Mouse (Mus musculus) CH12.LX (cell line): ENCODE data around the gene Ssbp3. TPM values are rescaled to one million over a fixed set of nuclear protein-coding genes. Genes with fewer than 3 reads are reported as not detected.

ENCODE experiments used
- DNase-seq: peaks from one replicate; pipeline ENCODE4 v3.0.0-alpha.2; 2013; ENCODE audit errors: extremely low read depth
- H3K27ac ChIP-seq: 2 replicates; pipeline ENCODE4 v1.5.1; 2012; ENCODE audit warnings: low read depth, mild to moderate bottlenecking, control low read depth, moderate library complexity; ENCODE audit not compliant: insufficient read depth
- H3K27me3 ChIP-seq: replicated peaks from 2 replicates; pipeline ENCODE3; 2012; ENCODE audit warnings: inconsistent platforms
- H3K36me3 ChIP-seq, 2 experiments: replicated peaks in 1 of 2; 2 replicates each; pipeline versions ENCODE3 to v1.6.1; 2012; ENCODE audit warnings: inconsistent platforms in 1 of 2, low read length in 1 of 2, mild to moderate bottlenecking in 1 of 2, mixed read lengths in 1 of 2, moderate library complexity in 1 of 2; ENCODE audit not compliant: control insufficient read depth in 1 of 2, insufficient read depth in 1 of 2
- H3K4me1 ChIP-seq, 2 experiments: 2 replicates each; pipeline ENCODE4 v1.6.1; 2012; ENCODE audit warnings: inconsistent platforms in 1 of 2, moderate library complexity in 1 of 2; ENCODE audit not compliant: insufficient read depth in 2 of 2, control insufficient read depth in 1 of 2
- H3K4me2 ChIP-seq: 2 replicates; pipeline ENCODE4 v1.6.1; 2012; ENCODE audit warnings: low read depth, mild to moderate bottlenecking, control low read depth; ENCODE audit not compliant: poor library complexity, insufficient read depth, severe bottlenecking
- H3K4me3 ChIP-seq, 3 experiments: fragments of 150-350 bp in 1 of 3; sonication (generic) in 1 of 3; replicated peaks in 1 of 3; 2 replicates each; pipeline versions ENCODE3 to v1.5.1; 2011 to 2012; ENCODE audit warnings: low read depth in 2 of 3, low read length in 2 of 3, mild to moderate bottlenecking in 2 of 3, moderate library complexity in 2 of 3, control low read depth in 1 of 3, improper control_type of control experiment in 1 of 3, inconsistent platforms in 1 of 3, mixed read lengths in 1 of 3; ENCODE audit not compliant: poor library complexity in 1 of 3
- H3K79me2 ChIP-seq: replicated peaks from 2 replicates; pipeline ENCODE4 v1.6.1; 2012; ENCODE audit warnings: mild to moderate bottlenecking, moderate library complexity; ENCODE audit not compliant: control insufficient read depth, poor library complexity, insufficient read depth, severe bottlenecking; ENCODE audit errors: extremely low read depth
- H3K9ac ChIP-seq: 2 replicates; pipeline ENCODE4 v1.6.1; 2012; ENCODE audit warnings: low read depth, mild to moderate bottlenecking, control low read depth, moderate library complexity; ENCODE audit not compliant: insufficient read depth
- H3K9me3 ChIP-seq: replicated peaks from 2 replicates; pipeline ENCODE3; 2012; ENCODE audit warnings: low read length, inconsistent platforms, mixed read lengths
- CHD1 ChIP-seq: IDR thresholded peaks from 2 replicates; pipeline ENCODE4 v1.6.1; 2012; ENCODE audit warnings: low read depth, low read length, improper control_type of control experiment, inconsistent platforms
- CHD2 ChIP-seq: IDR thresholded peaks from 2 replicates; pipeline ENCODE4 v1.6.1; 2011; ENCODE audit warnings: low read length, improper control_type of control experiment
- CTCF ChIP-seq, 2 experiments: IDR thresholded peaks in 1 of 2; conservative IDR thresholded peaks in 1 of 2; 2 replicates each; pipeline ENCODE4 v1.5.1; 2011 to 2012; ENCODE audit warnings: low read depth in 2 of 2, low read length in 2 of 2, improper control_type of control experiment in 1 of 2, inconsistent platforms in 1 of 2, mild to moderate bottlenecking in 1 of 2, moderate library complexity in 1 of 2
- IRF4 ChIP-seq: IDR thresholded peaks from 2 replicates; pipeline ENCODE4 v1.6.1; 2014; ENCODE audit warnings: low read depth, mild to moderate bottlenecking, inconsistent platforms, low read length, improper control_type of control experiment
- MAZ ChIP-seq: IDR thresholded peaks from 2 replicates; pipeline ENCODE4 v1.6.1; 2012; ENCODE audit warnings: low read depth, mild to moderate bottlenecking, inconsistent platforms, low read length, improper control_type of control experiment, moderate library complexity
- MYC ChIP-seq: IDR thresholded peaks from 2 replicates; pipeline ENCODE4 v1.6.1; 2011; ENCODE audit warnings: low read depth, mild to moderate bottlenecking, improper control_type of control experiment, low read length
- NELFE ChIP-seq: IDR thresholded peaks from 2 replicates; pipeline ENCODE4 v1.6.1; 2011; ENCODE audit warnings: low read depth, low read length, improper control_type of control experiment
- PAX5 ChIP-seq: IDR thresholded peaks from 2 replicates; pipeline ENCODE4 v1.6.1; 2012; ENCODE audit warnings: low read length, inconsistent platforms, mixed read lengths
- RAD21 ChIP-seq: IDR thresholded peaks from 2 replicates; pipeline ENCODE4 v1.6.1; 2011; ENCODE audit warnings: low read depth, mild to moderate bottlenecking, low read length, improper control_type of control experiment, moderate library complexity
- SMC3 ChIP-seq: IDR thresholded peaks from 2 replicates; pipeline ENCODE4 v1.6.1; 2011; ENCODE audit warnings: low read depth, low read length, improper control_type of control experiment
- TBP ChIP-seq: conservative IDR thresholded peaks from 2 replicates; pipeline ENCODE4 v1.6.1; 2011; ENCODE audit warnings: low read depth, low read length, improper control_type of control experiment
- UBTF ChIP-seq: IDR thresholded peaks from 2 replicates; pipeline ENCODE4 v1.6.1; 2012; ENCODE audit warnings: low read depth, mild to moderate bottlenecking, inconsistent platforms, low read length, improper control_type of control experiment, moderate library complexity
- USF1 ChIP-seq: IDR thresholded peaks from 2 replicates; pipeline ENCODE4 v1.6.1; 2014; ENCODE audit warnings: low read depth, mild to moderate bottlenecking, inconsistent platforms, low read length, improper control_type of control experiment
- USF2 ChIP-seq: conservative IDR thresholded peaks from 2 replicates; pipeline ENCODE4 v1.6.1; 2011; ENCODE audit warnings: low read depth, low read length, improper control_type of control experiment
- ZC3H11A ChIP-seq: IDR thresholded peaks from 2 replicates; pipeline ENCODE4 v1.6.1; 2012; ENCODE audit warnings: low read depth, mild to moderate bottlenecking, inconsistent platforms, low read length, improper control_type of control experiment
- ZKSCAN1 ChIP-seq: IDR thresholded peaks from 2 replicates; pipeline ENCODE4 v1.6.1; 2012; ENCODE audit warnings: low read depth, inconsistent platforms, low read length, improper control_type of control experiment, borderline replicate concordance
- ZNF384 ChIP-seq: IDR thresholded peaks from 2 replicates; pipeline ENCODE4 v1.6.1; 2012; ENCODE audit warnings: low read depth, low read length, improper control_type of control experiment, inconsistent platforms
- dilution Hi-C: fragments of 300-500 bp; cut with MboI; formaldehyde crosslinking; loops from 2 replicates; pipeline ENCODE4 v1.14.3; 2020; ENCODE audit warnings: low sequenced_read_pairs; ENCODE audit not compliant: extremely low pct_unique_long_range_greater_than_20kb, extremely low pct_ligation_motif_present
- in situ Hi-C: fragments of 300-500 bp; cut with MboI; formaldehyde crosslinking; loops from 3 replicates; pipeline ENCODE4 v1.14.3; 2019; ENCODE audit warnings: low sequenced_read_pairs, low pct_ligation_motif_present, low pct_unique_long_range_greater_than_20kb, mixed read lengths
- polyA plus RNA-seq: library from polyadenylated mRNA; unstranded; fragments of >175 nt; gene quantifications from 2 replicates; pipeline ENCODE4 v1.2.1, GENCODE M21; 2012; ENCODE audit warnings: low read depth; ENCODE audit not compliant: insufficient read length
- total RNA-seq, 2 experiments: library from RNA; depleted of rRNA; stranded (reverse); fragments of 300-350 nt in 1 of 2; fragments of >200 nt in 1 of 2; gene quantifications; 2 replicates each; pipeline ENCODE4 v1.2.3; 2012 to 2014

Ssbp3 gene
- total and polyA plus RNA-seq, 3 experiments = 32.4 to 129 (median 76.5) TPM

GRCm38 (mm10) chr4:106935583-106935935, 25.1 kb downstream of the Ssbp3 start:
- Histone ChIP-seq H3K4me2 (peak overlapping the region; percentile 37), H3K9ac (no peak overlapping the region)
- dilution Hi-C loops = no loop called here

DNA sequence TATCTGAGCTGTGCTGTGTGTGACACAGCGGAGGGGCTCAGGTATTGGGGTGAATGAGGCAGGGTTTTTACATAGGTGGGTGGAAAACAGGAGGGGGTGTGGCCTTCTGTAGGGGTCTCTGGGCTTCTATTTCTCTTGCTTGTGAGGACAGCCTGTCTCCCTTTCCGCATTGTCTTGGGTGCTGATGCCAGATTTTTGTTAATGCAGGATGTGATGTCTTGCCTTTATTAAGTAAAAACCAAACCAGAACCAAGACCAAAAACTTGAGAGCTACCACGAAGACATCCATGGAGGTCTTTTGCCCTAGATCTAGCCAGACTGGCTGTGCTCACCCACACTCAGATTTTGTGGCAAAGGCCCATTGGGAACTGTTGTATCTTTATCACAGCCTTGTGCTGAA, 25.5 kb downstream of the Ssbp3 start:
- dilution Hi-C loops = no loop called here
- Histone ChIP-seq H3K4me2 (peak overlapping the region; percentile 37; the same call in 1 of the 2 replicates), H3K9me3 (no peaks in the 10 kb centered on the region), H3K9ac (no peak overlapping the region)
- no peak for DNase-seq
- TF ChIP-seq ZC3H11A (no peak), NELFE (no peak), IRF4 (no peak), TBP (no peak)
- TF ChIP-seq, all 38 proteins: peak for 0
- no peak overlapping the region for H3K4me3 ChIP-seq
- no peaks in the 10 kb centered on the region for H3K27me3 ChIP-seq
- H3K79me2 ChIP-seq = peaks cover 11% of the 10 kb centered on the region; the same call in 1 of the 2 replicates
- in situ Hi-C loops = no loop called here
- peak overlapping the region; percentile 80 for H3K27ac ChIP-seq
- H3K36me3 ChIP-seq = peaks cover 33 to 75% of the 10 kb centered on the region in 2 experiments
- H3K4me1 ChIP-seq = peaks cover 55 to 98% of the 10 kb centered on the region in 2 experiments

More at GRCm38 (mm10) chr4:106935583-106935935, 25.1 kb downstream of the Ssbp3 start:
- peaks cover 28 to 75% of the 10 kb centered on the region in 2 experiments for H3K36me3 ChIP-seq
- in situ Hi-C loops = no loop called here
- DNase-seq = no peak
- H3K79me2 ChIP-seq = peaks cover 11% of the 10 kb centered on the region; the same call in 1 of the 2 replicates
- peaks cover 50 to 93% of the 10 kb centered on the region in 2 experiments for H3K4me1 ChIP-seq
- no peaks in the 10 kb centered on the region for H3K27me3 ChIP-seq
- H3K27ac ChIP-seq = peak overlapping the region; percentile 80
- TF ChIP-seq CHD2 (0 out of 2 replicates have a peak, but pooled peaks have one; percentile 27), UBTF (0 out of 2 replicates have a peak, but pooled peaks have one; percentile 38), USF2 (no peak), PAX5 (no peak), MAZ (0 out of 2 replicates have a peak, but pooled peaks have one; percentile 3), SMC3 (no peak)
- H3K9me3 ChIP-seq = no peaks in the 10 kb centered on the region
- H3K4me3 ChIP-seq = peak overlapping the region in 1 of 3 experiments; percentile 20

GRCm38 (mm10) chr4:106936741-106937140, 26.2 kb downstream of the Ssbp3 start:
- Histone ChIP-seq H3K9ac (no peak overlapping the region), H3K36me3 (peaks cover 34 to 70% of the 10 kb centered on the region in 2 experiments), H3K4me3 (peak overlapping the region in 1 of 3 experiments; percentile 3), H3K4me2 (no peak overlapping the region), H3K27me3 (no peaks in the 10 kb centered on the region), H3K4me1 (peaks cover 62 to 98% of the 10 kb centered on the region in 2 experiments), H3K9me3 (no peaks in the 10 kb centered on the region), H3K27ac (peak overlapping the region; percentile 31; the same call in 1 of the 2 replicates), H3K79me2 (peaks cover 11% of the 10 kb centered on the region; the same call in 1 of the 2 replicates)
- TF ChIP-seq RAD21 (no peak), ZKSCAN1 (no peak), CHD1 (no peak), CTCF (conservative IDR thresholded peaks at IDR 0.05 in 1 of 2, IDR thresholded peaks at IDR 0.05 in 1 of 2; ENCODE audit: low read depth in 2 of 2, low read length in 2 of 2) (no peak), MYC (no peak), USF1 (no peak), ZNF384 (no peak)
- no peak for DNase-seq
- in situ Hi-C loops = no loop called here
- dilution Hi-C loops = no loop called here
